Mouse (Mus musculus) kidney, embryonic 16.5 days (tissue): Measurements from ENCODE around the gene Dera. TPM values are rescaled to one million over a fixed set of nuclear protein-coding genes. Genes with fewer than 3 reads are reported as not detected.
"Not testable (repeated sequence)": the region's sequence is repeated elsewhere in the genome, so short reads cannot be mapped to it uniquely, and the experiment has no call there.

Experiments used
- ATAC-seq: fragments of 200-750 bp; cut with Nextera tagmentation; 2 replicates; pipeline ENCODE4 v1.8.0; 2017; ENCODE audit warnings: moderate TSS enrichment; ENCODE audit not compliant: low FRiP score, low TSS enrichment
- H3K27ac ChIP-seq: fragments of 300-500 bp; sonication (generic); 2 replicates; pipeline ENCODE4 v1.5.1; 2014; ENCODE audit warnings: low read length
- H3K27me3 ChIP-seq: fragments of 300-500 bp; sonication (generic); 2 replicates; pipeline ENCODE4 v1.6.1; 2014; ENCODE audit warnings: low read length, control low read depth, mixed read lengths; ENCODE audit not compliant: insufficient read depth
- H3K36me3 ChIP-seq: fragments of 300-500 bp; sonication (generic); 2 replicates; pipeline ENCODE4 v1.6.1; 2014; ENCODE audit warnings: low read length, control low read depth, mixed read lengths; ENCODE audit not compliant: insufficient read depth
- H3K4me1 ChIP-seq: fragments of 300-500 bp; sonication (generic); 2 replicates; pipeline ENCODE4 v1.6.1; 2014; ENCODE audit warnings: low read length, control low read depth, mixed read lengths; ENCODE audit not compliant: insufficient read depth
- H3K4me2 ChIP-seq: fragments of 300-500 bp; sonication (generic); replicated peaks from 2 replicates; pipeline ENCODE4 v1.6.1; 2014; ENCODE audit warnings: low read depth, low read length
- H3K4me3 ChIP-seq: fragments of 300-500 bp; sonication (generic); 2 replicates; pipeline ENCODE4 v1.5.1; 2014; ENCODE audit warnings: mild to moderate bottlenecking, low read length
- H3K9ac ChIP-seq: fragments of 300-500 bp; sonication (generic); replicated peaks from 2 replicates; pipeline ENCODE4 v1.6.1; 2014; ENCODE audit warnings: low read length
- H3K9me3 ChIP-seq: fragments of 300-500 bp; sonication (generic); 2 replicates; pipeline ENCODE4 v1.6.1; 2016; ENCODE audit warnings: low read length, control low read depth
- WGBS: fragments of 180-500 bp; shearing (Covaris S2); extraction: QIAGEN DNeasy Blood & Tissue Kit; methylation state at CpG from one replicate; pipeline ENCODE4 v1.1.7; 2014; 5-methylcytosine and 5-hydroxymethylcytosine counted together
- polyA plus RNA-seq: library from polyadenylated mRNA; unstranded; fragments of >200 nt; fragmentation: Nextera tagmentation; extraction: Ambion mirVana; gene quantifications from 2 replicates; pipeline ENCODE4 v1.2.1, GENCODE M21; 2015

Gene Dera
- polyA plus RNA-seq, result 76.2 and 79.0 TPM in 2 replicates

GRCm38 (mm10) chr6:137754056-137754856 is at the start of gene Dera:
Dera (plus strand) TSS chr6:137754546.
- Histone ChIP-seq H3K27me3 (no peaks in the 10 kb centered on the region), H3K4me1 (peaks cover 11% of the 10 kb centered on the region), H3K36me3 (peaks cover 27% of the 10 kb centered on the region), H3K4me3 (peak within 1 kb of the TSS; percentile 81), H3K9me3 (no peaks in the 10 kb centered on the region), H3K27ac (peak within 1 kb of the TSS; percentile 76; the same call in 1 of the 2 replicates), H3K9ac (peak within 1 kb of the TSS; percentile 77), H3K4me2 (peak within 1 kb of the TSS; percentile 74)
- WGBS, result 12% methylated on average over 22 of the region's 26 CpGs
- ATAC-seq, result peak; percentile 94

DNA sequence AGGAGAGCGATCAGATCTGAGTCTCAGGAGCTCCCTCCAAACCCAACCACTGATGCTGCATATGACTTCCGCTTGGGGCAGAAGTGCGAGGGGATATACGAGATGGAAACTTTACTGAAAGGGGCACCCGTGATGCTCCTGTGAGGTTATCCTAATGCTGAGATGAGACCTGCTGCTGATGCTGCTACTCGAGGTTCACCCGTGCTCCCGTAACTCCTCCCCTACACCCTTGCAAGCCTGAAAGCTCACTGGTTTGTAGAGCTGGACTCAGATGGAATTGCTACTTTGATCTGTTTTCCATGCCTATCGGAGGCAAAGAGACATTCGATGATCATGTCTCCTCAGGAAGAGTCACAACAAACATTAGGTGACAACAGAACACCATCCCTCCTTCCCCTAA is 48.1 kb upstream of the Dera start:
- Histone ChIP-seq H3K36me3 (no peaks in the 10 kb centered on the region), H3K4me2 (no peak overlapping the region), H3K9ac (no peak overlapping the region), H3K9me3 (no peaks in the 10 kb centered on the region), H3K27ac (no peak overlapping the region), H3K4me3 (no peak overlapping the region), H3K4me1 (0 out of 2 replicates have a peak, but pooled peaks cover 8% of the 10 kb centered on the region), H3K27me3 (no peaks in the 10 kb centered on the region)
- no peak for ATAC-seq
- WGBS, result 88% methylated on average over 10 of the region's 10 CpGs

GRCm38 (mm10) chr6:137708726-137709405 is 45.5 kb upstream of the Dera start:
- H3K4me1 ChIP-seq, H3K9me3 ChIP-seq, H3K4me3 ChIP-seq, H3K36me3 ChIP-seq, ATAC-seq, H3K27me3 ChIP-seq, H3K27ac ChIP-seq, H3K9ac ChIP-seq, H3K4me2 ChIP-seq: not testable (repeated sequence)
- 80% methylated on average over 13 of the region's 13 CpGs for WGBS

DNA sequence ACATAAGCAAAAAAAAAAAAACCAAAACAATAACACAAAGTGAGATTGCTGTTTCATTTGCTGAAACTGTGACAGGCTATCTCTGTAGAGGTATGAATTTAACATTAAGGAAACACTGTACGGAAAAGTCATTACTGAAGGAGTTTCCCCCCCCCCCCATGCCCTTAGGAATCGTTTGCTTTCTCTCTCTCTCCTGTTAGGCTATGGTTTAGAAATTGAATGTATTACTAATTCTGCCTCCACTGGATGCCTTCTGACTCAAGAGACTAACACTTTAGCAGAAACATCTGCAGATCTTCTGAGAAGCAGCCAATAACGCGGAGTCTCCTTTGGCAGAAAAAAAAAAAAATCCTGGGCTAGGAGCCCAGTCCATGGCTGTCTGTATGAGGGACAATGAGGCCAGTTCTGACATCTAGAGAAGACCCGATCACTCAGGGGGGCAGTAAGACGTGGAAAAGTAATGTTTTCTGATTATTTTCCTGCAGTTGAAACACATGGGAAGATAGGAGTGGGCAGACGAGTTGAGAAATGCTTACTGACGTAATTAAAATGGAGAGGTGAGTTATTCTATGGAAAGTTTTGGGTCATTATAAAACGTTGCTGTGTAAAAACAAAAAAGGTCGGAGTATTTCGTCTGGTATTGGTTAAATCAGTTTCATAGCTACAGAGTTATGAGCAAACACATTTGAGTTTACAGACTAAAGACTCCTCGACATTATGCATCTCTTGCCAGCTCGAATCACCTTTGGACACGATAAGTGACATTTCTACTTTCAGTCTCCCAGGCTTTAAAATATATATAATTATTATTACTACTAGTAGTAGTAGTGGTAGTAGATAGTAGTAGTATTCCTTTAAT is 43.9 kb upstream of the Dera start:
- Histone ChIP-seq H3K4me1 (no peaks in the 10 kb centered on the region), H3K9me3 (no peaks in the 10 kb centered on the region), H3K9ac (no peak overlapping the region), H3K4me2 (no peak overlapping the region), H3K4me3 (no peak overlapping the region), H3K36me3 (no peaks in the 10 kb centered on the region), H3K27ac (no peak overlapping the region), H3K27me3 (no peaks in the 10 kb centered on the region)
- WGBS, result 80% methylated on average over 14 of the region's 14 CpGs
- no peak for ATAC-seq

GRCm38 (mm10) chr6:137712654-137713309 is 41.6 kb upstream of the Dera start:
- no peaks in the 10 kb centered on the region for H3K36me3 ChIP-seq
- no peak overlapping the region for H3K4me3 ChIP-seq
- H3K4me2 ChIP-seq, result no peak overlapping the region
- H3K4me1 ChIP-seq, result no peaks in the 10 kb centered on the region
- no peaks in the 10 kb centered on the region for H3K9me3 ChIP-seq
- H3K9ac ChIP-seq, result no peak overlapping the region
- H3K27ac ChIP-seq, result no peak overlapping the region
- 65% methylated on average over 7 of the region's 7 CpGs for WGBS
- H3K27me3 ChIP-seq, result no peaks in the 10 kb centered on the region
- no peak for ATAC-seq

DNA sequence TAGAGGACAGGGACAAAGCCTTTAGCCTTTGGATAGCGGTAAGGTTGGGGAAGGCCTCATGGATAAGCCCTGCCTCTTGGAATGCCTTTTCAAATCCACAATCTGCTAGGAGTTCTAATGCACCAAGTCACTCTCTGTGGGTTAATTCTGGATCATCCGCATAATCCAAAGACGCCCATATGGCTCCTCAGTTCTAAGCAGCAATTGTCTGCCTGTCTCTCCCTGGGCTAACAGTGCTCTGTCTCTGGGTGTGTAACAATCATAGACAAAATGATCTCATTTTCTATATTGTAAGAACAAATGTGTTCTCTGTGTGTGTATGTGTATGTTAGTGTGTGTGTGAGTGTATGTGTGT is 41.1 kb upstream of the Dera start:
- H3K36me3 ChIP-seq, result no peaks in the 10 kb centered on the region
- no peaks in the 10 kb centered on the region for H3K4me1 ChIP-seq
- H3K9me3 ChIP-seq, result no peaks in the 10 kb centered on the region
- ATAC-seq, result no peak
- H3K27ac ChIP-seq, result no peak overlapping the region
- H3K4me3 ChIP-seq, result no peak overlapping the region
- H3K9ac ChIP-seq, result no peak overlapping the region
- 95% methylated on average over 3 of the region's 3 CpGs for WGBS
- no peaks in the 10 kb centered on the region for H3K27me3 ChIP-seq
- no peak overlapping the region for H3K4me2 ChIP-seq

GRCm38 (mm10) chr6:137716802-137717201 is 37.5 kb upstream of the Dera start:
- no peak overlapping the region for H3K9ac ChIP-seq
- H3K27me3 ChIP-seq, result no peaks in the 10 kb centered on the region
- no peak for ATAC-seq
- 55% methylated on average over 5 of the region's 5 CpGs for WGBS
- H3K27ac ChIP-seq, result no peak overlapping the region
- H3K4me2 ChIP-seq, result no peak overlapping the region
- H3K36me3 ChIP-seq, result no peaks in the 10 kb centered on the region
- no peak overlapping the region for H3K4me3 ChIP-seq
- no peaks in the 10 kb centered on the region for H3K9me3 ChIP-seq
- H3K4me1 ChIP-seq, result no peaks in the 10 kb centered on the region

- H3K27ac ChIP-seq, result no peak overlapping the region
- WGBS, result 87% methylated on average over 15 of the region's 15 CpGs
- no peaks in the 10 kb centered on the region for H3K9me3 ChIP-seq
- H3K4me1 ChIP-seq, result no peaks in the 10 kb centered on the region
- no peaks in the 10 kb centered on the region for H3K36me3 ChIP-seq
- no peaks in the 10 kb centered on the region for H3K27me3 ChIP-seq
- no peak overlapping the region for H3K4me3 ChIP-seq
- H3K4me2 ChIP-seq, result no peak overlapping the region
- ATAC-seq, result no peak
- no peak overlapping the region for H3K9ac ChIP-seq
Observed at GRCm38 (mm10) chr6:137722220-137722931, 32.0 kb upstream of the Dera start.

- Histone ChIP-seq H3K4me2 (no peak overlapping the region), H3K9ac (no peak overlapping the region), H3K4me3 (no peak overlapping the region), H3K36me3 (no peaks in the 10 kb centered on the region), H3K27ac (no peak overlapping the region), H3K4me1 (no peaks in the 10 kb centered on the region), H3K27me3 (no peaks in the 10 kb centered on the region), H3K9me3 (no peaks in the 10 kb centered on the region)
- 7% methylated on average over 4 of the region's 4 CpGs for WGBS
- ATAC-seq, result no peak
Observed at GRCm38 (mm10) chr6:137723898-137724297, 30.4 kb upstream of the Dera start.
